Mouse (Mus musculus) left cerebral cortex, adult 11 months (tissue): ENCODE measurements at regions not wholly inside any gene's neighbourhood (a gene's known extent, or its start where the extent isn't known, plus 50 kb on each side); places are given as distances from the start of the nearest gene placed in this dataset.
A peak's percentile ranks its signal among the peaks of the same experiment; 100 is the strongest.

Experiments used
- DNase-seq: peaks from one replicate; pipeline ENCODE4 v3.0.0; 2022; ENCODE audit warnings: low spot score

DNA sequence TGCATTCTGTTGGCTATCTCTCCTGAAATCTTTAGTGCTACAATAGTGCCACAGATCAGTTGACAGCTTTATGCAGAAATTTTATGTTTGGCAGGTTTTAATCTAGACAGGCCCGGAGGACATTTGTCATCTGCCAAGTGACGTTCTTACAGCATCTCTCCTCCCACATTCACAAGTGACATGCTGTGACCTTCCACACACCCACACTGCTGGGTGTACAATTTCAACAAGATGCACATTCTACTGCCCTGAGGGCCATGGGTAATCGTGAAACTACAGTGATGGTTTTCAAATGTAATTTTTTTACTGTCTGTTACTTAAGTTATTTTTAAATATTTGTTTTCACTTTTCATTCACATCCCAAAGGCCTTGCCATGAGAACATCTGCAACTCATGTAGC, 639.2 kb upstream of the Gm11114 start:
- DNase-seq = no peak

DNA sequence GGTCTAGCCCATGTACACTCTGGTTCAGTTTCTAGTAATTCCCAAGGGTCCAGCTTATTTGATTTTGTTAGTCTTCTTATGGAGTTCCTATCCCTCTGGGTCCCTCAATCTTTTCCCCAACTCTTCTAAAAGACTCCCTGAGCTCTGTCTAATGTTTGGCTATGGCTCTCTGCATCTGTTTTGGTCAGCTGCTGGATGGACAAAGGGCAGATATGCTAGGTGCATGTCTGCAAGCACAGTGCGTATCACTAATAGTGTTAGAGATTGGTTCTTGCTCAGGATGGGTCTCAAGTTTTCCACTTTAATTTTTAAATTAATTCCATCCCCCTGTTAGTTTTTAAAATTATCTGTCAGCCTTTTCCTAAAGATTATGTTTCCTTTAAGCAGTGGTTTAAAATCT, 634.2 kb upstream of the Gm11114 start:
- no peak for DNase-seq

DNA sequence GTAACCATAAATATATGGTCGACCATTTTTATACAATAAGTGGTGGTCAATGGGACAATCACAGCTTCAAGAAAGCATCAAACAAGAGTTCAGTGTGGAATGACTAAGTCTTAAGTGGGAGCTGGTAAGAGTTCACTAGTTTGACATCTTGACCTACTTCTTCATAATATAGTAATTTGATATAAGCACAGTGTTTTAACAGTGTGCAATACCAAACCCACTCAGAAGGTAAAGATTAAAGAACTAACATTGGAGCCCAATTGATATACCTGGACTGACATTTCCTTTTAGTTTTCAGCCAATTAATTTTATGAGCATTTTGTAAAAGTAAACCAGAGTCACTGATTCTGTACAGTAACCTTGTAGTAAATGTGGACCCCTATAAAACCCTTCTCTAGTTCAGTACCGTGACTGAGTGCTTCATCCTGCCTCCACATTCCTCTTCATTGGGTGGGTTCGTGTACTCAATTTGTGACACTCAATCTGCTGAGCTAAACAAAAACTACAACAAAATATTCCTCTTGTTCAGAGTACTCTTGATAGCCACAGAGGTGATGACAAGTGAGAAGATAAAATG, 593.9 kb upstream of the Gm11114 start:
- DNase-seq = no peak

DNA sequence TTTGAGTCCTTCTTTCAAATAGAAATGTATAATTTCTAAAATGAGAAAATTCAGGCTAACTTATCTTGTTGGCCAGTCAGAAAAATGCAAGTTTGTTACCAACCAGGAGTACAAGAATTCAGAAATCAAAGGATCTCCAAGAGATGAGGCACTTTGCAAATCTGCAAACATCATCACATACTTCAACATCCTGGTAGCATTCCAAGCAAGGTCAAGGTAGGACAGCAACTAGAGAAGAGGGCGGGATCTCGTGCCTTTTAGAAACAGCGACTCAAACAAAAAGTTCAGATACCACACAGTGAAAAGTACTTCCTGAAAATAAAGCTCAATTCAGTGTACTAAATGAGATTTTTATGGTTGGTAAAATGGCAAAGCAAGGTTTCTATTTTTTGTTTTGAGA, 593.2 kb upstream of the Gm11114 start:
- DNase-seq = no peak

DNA sequence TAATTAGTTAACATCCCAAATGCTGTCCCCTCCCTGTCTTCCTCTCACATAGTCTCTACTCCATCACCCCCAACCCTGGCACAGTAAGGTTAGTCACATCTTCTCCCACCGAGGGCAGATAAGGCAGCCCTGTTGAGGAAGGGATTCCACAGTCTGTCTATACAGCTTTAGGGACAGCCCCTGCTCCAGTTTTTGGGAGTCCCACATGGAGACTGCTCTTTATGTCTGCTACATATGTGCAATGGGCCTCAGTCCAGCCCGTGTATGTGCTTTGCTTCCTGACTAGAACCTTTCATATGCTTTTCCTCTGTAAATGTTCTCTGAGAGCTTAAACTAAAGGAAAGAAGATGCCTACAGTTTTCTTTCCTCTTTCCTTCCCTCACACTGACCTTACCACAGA, 592.1 kb upstream of the Gm11114 start:
- no peak for DNase-seq

DNA sequence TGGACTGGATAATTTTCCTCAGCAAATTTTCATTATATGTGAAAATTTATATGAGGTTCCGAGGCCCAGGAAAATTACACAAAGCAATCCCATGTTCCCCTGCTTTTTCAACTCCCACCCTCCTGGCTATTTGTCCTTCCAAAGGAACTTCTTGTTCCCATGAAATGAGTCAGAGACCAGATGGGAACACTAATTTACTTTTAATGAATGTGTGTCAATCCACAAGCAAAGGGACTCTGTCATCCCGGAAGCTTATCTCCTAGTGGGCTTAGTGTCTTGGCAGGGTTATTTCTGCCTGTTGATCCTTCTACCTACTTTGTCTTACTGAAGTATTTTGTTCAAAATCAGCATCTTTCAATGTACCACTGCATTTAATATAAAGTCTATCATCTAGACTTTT, 573.3 kb upstream of the Gm11114 start:
- DNase-seq = no peak

DNA sequence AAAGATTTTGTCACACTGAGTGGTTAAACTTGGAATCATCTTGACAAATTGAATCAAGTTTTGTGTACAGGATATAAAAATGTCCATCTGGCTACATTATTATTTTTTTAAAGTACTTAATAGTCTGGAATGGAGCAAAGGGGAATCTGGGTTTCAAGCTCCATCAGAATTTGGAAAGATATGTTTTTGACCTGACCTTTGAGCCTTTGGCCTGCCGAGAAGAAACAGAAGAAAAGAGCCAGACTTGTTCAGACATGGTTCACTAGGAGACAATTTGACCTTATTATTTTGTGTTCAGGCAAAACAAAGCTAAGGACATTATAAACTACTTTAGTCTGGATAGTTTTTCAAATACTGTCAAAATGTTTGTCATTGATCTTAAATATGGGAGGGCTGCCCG, 572.2 kb upstream of the Gm11114 start:
- DNase-seq = no peak

DNA sequence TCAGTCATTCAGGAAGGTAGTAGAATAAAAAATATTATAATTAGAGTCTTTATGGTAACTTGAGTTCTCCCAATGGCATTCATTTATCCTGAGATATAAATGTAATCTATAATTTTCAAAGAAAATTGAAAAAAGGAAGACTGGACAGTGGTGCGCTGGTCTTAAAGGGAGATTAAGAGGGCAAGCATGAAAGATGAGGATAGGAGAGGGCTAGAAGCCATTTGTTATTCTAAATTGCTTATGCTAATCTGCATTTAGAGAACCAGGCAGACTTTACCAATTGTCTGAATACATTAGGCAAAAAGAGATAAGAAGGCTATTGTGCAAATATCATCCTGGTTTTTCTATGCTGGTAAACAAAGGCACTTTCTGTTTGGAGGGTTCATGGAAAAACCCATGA, 558.2 kb upstream of the Gm11114 start:
- DNase-seq = peak; percentile 1

DNA sequence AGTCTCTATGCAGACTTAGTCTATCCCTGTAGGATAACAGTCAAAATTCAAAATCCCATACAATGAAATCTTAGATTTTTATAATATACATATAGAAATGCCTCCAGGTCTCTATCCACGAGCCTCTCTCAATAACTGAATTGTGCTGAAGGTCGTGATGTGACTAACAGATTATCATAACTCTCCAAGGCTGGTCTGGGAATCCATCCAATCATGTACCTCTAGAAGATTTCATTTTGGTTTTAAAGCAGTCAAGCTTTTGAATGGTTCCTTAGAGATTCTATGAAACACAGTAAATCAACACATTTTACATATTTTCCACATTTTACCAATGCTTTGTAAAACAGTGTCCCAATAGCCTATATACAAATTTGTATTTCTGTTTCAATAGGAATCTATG, 557.7 kb upstream of the Gm11114 start:
- no peak for DNase-seq

DNA sequence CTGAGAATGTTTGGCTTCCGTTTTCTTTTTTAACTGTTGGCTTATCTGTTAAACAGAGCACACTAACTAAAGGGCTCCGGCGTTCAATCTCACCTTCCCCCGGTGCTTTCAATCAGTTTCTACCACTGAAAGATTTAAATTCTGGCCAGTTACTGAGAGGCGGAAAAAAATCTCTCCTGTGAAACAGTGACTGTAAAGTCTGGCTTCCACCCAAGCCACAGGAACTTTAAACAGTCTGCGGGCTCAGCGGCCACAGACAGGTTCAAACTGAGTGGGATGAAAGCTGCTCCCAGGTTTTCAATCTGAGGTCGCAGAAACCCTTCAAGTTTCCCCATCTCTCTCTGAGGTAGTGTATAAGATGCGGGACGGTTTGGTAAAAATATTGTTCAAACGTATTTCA, 538.2 kb upstream of the Gm11114 start:
- DNase-seq = no peak

DNA sequence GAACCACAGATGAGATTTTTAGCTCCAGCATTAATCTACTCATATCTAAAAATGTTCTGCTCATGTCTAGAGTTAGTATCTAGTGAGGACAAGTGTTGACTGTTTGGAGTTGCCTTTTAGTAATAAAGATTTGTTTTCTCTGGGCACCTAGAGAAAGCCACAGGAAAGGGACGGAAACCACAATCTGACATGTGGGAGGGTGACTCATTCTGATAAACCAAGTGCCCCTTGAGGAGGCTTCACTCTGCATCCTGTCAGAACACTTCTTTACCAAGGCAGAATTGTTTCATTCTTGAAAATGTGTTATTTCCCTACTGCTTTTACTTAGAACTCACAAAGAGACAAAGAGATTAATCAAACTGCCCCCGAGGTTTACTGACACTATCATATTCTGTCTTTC, 537.4 kb upstream of the Gm11114 start:
- DNase-seq = no peak

DNA sequence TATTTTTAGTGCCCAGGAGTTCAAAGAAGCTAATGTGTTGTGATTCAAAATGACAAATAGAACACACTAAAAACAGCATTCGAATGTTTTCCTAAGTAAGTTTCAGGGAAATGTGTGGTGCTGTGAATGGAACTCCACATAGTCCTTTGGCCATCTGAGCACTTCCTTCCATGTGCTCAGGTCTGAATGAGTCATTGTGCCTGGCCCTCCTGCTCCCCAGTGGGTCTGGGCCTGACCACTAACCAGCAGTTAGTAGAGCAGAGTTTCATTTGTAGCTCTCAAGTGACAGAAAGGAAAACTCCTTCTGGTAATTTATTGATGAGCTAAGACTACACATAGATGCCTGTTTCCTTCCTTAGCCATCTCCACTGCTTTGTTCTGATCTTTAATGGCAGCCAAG, 533.4 kb upstream of the Gm11114 start:
- no peak for DNase-seq

DNA sequence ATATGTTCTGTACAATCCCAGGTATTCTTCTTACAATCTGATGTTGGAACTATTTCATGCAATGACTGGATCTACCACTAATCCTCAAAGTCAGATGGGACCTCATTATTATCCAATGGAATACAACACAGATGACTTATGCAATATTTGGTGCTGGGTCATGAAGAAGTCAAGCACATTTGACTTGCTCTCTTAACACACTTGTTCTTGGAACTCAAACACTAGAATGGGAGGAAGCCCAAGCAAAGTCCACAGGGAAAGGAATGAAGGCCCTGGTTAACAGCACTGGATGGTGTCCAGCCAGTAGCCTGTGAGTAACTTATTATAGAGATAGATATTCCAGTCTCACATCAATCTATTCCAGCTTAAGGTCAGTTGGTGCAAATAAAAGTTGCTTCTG, 486.8 kb upstream of the Gm11114 start:
- no peak for DNase-seq

DNA sequence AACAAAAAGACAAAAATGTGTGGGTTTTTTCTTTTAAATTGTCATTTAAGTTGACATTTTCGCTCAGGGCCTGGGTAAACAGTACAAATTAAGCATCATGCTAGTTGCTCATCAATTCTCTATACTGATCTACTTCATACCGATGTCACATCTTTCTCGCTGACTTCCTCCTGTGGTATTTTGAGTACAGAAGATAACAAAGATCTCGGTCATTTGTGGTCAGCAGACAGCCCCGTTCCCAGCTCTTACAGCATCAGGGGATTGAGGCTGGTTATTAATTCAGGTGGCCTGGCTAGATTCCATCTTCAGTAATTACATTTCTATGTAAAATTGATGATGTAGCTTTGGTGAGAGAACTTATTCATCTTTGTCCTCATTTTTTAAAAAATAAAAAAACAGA, 483.6 kb upstream of the Gm11114 start:
- DNase-seq = no peak

DNA sequence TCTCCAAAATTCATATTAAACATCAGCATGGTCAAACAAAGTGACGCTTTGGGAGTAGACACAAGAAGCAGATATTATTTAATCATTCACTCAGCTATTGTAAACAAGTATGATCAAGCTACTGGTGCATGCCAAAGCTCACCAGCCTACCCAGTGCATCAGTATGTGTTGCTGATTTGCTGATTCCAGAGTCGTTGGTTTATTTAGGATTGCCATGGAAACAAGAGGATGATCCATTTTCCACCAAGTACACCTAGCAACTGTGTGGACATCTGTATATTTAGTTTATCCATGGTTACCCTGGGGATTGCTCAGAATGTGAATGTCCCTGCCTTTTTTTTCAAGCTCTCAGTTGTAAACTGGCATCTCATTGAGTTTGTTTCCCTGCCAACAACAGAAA, 481.9 kb upstream of the Gm11114 start:
- DNase-seq = no peak

DNA sequence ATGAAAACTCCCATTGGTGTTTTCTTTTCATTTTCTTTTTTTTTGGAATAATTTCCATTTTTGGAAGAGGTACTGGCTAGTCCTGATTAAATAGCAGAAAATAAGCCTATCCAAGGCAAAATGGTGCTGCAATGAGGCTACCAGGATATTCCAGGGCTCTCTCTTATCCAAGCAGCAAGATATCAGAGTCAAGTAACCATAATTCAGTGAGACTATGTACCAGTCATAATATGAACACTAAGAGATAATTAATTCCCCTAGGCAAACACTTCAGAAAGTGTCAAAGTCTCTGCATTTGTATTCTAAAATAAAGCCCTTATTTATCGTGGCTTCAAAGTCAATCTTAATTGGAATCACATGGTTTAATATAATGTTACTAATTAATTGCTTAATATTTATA, 475.1 kb upstream of the Gm11114 start:
- DNase-seq = no peak

DNA sequence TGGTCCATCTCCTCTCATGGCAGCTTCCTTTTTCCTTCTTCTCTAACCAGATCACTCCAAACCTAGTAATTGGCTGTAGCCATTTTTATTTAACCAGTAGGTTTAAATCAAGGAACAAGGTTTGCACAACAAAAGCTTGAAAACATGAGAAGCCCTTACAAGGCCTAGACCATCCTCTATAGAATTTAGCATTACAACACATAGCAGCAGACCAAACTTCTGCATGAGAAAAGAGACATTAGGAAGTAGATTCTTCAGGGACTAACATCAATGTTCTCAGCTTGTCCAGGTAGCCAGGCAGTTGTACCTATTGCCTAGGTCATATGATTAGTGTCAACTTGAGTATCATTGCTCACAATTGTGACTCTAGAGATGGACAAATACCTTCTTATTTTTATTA, 468.6 kb upstream of the Gm11114 start:
- no peak for DNase-seq

DNA sequence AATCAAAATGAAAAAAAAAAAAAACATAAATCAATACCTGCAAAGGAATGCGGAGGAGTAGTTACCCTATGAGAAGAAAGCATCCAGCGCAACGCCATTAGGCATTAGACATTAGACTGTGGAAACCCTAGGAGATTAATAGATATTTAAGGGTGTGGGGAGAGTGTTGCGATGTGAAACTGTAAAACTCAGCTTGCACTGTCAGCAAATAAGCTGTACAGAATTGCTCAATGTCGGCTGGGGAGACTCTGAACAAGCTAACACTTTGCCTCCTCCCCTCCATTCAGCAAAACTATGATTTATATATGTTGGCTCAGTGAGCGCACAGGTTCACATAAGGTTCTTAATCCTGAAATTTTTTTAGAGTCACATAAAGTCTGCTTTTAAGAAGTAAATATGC, 451.0 kb upstream of the Gm11114 start:
- DNase-seq = no peak

DNA sequence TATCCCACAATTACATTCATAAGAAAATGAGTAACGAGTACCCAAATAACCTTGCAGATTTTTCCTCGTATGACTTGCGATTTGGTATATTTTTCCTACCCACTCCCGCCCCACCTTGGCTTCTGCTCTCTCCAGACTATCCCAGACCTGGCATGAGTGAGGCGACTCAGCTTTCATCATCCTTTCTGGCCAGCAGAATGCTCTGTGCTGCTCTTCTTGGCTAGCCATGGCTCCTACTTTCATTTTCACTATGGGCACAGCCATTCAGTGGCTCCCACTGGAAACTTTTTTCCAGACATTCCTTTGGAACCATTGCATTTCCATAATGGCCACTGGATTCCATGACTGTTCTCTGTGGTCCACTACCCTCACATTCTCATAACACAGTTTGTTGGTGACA, 449.1 kb upstream of the Gm11114 start:
- DNase-seq = no peak

DNA sequence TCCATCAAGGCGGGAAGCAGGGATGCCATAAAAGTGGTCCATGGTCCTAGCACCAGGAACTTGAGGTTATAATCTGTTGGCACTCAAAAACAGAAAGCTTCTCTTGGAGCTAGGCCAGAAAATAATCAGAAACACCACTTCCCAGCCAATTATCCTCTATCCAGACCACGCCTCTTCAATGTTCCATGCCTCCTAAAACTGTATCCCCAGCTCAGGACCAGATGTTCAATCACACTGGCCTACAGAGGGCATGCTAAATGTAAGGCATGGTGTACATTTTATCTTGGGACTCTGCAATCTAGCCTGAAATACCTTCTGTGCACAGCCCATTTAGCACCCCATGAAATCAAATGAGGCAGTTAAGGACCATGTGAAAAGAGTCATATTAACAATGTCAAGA, 418.4 kb upstream of the Gm11114 start:
- DNase-seq = no peak

DNA sequence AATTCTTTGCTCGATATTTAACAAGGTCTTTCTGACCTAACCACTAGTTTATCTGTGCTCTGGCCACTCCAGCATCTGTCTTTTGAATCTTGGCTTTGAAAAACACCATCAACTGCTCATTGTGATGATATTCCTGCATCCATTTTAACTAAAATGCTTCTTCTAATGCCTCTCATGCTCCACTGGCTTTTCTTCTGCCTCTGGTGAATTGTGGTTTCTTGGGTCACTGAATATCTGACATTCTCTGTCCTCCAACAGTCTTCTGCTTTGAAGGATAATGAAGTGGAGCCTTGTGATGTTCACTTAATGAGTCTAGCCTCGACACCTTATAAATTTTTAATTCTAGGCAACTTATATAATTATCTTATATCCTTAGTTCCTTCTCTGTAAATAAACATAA, 416.5 kb upstream of the Gm11114 start:
- no peak for DNase-seq

DNA sequence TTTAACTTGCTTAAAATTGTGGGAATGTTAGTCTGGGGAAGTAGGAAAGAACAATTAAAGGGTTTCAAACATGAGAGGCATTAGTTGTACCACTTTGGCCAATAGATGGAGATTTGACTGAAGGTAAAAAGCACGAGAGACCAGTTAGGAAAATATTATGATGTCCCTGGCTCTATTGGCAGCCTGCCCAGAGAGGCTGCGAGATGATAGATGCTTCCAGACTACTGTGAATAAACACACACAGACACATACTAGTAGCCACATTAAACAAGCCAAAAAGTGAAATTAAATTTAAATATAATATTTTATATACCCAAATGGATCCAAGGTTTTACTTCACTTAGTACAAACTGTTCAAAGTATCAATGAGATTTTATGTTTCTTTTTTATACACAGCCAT, 411.9 kb upstream of the Gm11114 start:
- DNase-seq = no peak

DNA sequence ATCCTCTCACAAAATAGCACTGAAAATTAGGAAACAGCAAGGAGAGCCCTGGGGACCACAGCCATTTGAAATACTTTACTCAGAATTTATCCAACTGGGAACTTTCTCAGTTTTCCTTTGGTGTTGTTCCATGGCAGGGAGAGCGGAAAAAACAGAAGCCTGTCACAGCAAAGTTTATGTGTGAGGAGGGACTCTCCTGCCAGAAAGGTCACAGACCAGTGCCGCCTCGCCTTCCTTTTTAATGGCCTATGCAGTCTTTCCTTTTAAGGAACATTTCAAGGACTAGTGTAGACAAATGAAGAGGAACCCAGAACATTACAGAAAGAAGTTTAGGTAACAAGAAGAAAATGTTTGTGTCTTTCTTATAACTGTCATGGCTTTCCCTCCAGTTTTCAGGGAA, 406.3 kb upstream of the Gm11114 start:
- no peak for DNase-seq

DNA sequence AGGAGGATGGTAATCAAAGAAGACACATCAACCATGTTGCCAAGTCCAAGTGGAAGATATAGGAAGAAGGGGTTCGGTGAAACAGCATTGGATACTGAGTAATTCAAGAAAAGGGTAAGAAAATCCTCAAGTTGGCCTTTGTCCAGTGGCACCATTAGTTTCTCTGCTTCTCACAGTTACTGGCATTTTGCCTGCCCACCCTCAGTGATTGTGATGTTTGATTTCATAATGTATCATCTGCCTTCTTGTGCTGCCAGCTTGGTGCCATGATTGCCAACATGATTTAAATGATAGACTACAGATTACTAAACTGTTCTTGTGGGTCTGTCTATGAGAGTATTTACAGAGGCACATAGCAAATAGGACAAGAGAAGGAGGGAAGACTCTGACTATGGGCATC, 399.3 kb upstream of the Gm11114 start:
- DNase-seq = no peak

DNA sequence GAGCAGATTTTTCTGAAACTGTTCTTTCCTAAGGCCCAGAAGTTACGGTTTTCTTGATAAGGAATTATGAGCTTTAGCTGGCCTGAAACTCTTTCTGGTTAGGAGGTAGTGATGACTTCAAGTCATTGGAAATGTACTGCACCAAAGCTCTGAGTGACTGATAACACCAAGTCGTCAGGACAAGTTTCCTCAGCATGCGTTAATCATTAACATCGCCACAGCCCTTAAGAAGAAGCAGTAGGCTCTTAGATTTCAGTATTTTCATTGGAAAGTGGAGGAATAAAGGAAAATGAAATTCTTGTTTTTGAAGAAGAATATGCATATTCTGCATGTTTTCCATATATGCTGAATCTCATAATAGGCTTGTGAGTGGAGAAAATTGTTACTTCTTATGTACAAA, 390.3 kb upstream of the Gm11114 start:
- DNase-seq = no peak
